In the genomic region with DNA sequence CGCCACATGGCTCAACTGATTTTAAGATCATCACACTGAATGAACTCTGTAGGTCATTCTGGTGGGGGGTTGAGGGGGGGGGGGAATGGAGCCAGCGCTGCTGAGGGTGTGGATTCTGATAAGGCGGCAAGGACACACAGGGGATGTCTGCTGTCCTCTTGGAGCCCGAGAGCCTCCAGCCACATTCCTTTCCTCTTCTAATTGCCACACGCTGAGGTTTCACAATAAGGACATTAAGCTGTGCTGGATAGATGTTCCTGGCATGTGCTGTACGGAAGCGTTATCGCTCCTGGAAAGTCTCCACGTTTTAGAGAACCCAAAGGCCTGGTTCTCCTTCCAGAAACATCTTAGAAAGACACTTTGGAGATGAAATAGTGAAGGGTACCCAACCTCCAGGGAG, we compare ENCODE assay signal across 26 mouse cellular contexts. TPM values are rescaled to one million over a fixed set of nuclear protein-coding genes. Genes with fewer than 3 reads are reported as not detected.
DNase-seq lines count a peak whose midpoint lies in the region; ATAC-seq and TF ChIP-seq lines count a peak whose summit lies in the region.
"Had no signal": no experiment of that assay in that cellular context is flagged by ENCODE, and none has a peak within 500 bp of the region (broad histone marks: within the 10 kb centered on the region; RNA-seq: fewer than 3 reads in every experiment).

No protein-coding gene starts in this region.

- intact Hi-C loops in heart, adult 2 months (cut with DNase I), result no loop called here
- intact Hi-C loops in heart, postnatal 25 days (cut with DNase I), result no loop called here

- 0 out of 2 replicates have a peak, but pooled peaks have one; percentile 32 for TF ChIP-seq EP300 in heart, adult 2 months (IDR thresholded peaks at IDR 0.05; ENCODE audit: insufficient read depth, low read depth, low read length)

- H3K9me3 ChIP-seq in heart, embryonic 13.5 days, result no peaks in the 10 kb centered on the region
- H3K9me3 ChIP-seq in midbrain, embryonic 10.5 days (replicated peaks), result no peaks in the 10 kb centered on the region
- H3K9me3 ChIP-seq: embryonic facial prominence, embryonic 12.5 days; limb, embryonic 15.5 days; megakaryocyte, embryonic 14.5 days had no signal

- no peak overlapping the region for H3K4me3 ChIP-seq in heart, adult 2 months
- no peak overlapping the region for H3K4me3 ChIP-seq in heart, embryonic 13.5 days
- H3K4me3 ChIP-seq in midbrain, embryonic 10.5 days, result no peak overlapping the region
- H3K4me3 ChIP-seq: embryonic facial prominence, embryonic 12.5 days; limb, embryonic 15.5 days; megakaryocyte, embryonic 14.5 days had no signal

- H3K4me1 ChIP-seq in heart, adult 2 months (ENCODE audit: control insufficient read depth, insufficient read depth, low read length), result no peaks in the 10 kb centered on the region
- peaks cover 14% of the 10 kb centered on the region for H3K4me1 ChIP-seq in heart, embryonic 13.5 days
- no peaks in the 10 kb centered on the region for H3K4me1 ChIP-seq in midbrain, embryonic 10.5 days
- H3K4me1 ChIP-seq: megakaryocyte, embryonic 14.5 days had no signal

- no peaks in the 10 kb centered on the region for H3K36me3 ChIP-seq in heart, adult 2 months (ENCODE audit: control insufficient read depth, insufficient read depth, low read length)
- H3K36me3 ChIP-seq in heart, embryonic 13.5 days, result no peaks in the 10 kb centered on the region
- no peaks in the 10 kb centered on the region for H3K36me3 ChIP-seq in midbrain, embryonic 10.5 days
- H3K36me3 ChIP-seq: embryonic facial prominence, embryonic 12.5 days; limb, embryonic 15.5 days had no signal

- no peak for TF ChIP-seq CTCF in heart, adult 2 months (IDR thresholded peaks at IDR 0.05)

- TF ChIP-seq POLR2A in heart, adult 2 months (IDR thresholded peaks at IDR 0.05; ENCODE audit: insufficient read depth, low read depth, low read length), result no peak

- peak overlapping the region; percentile 26 for H3K4me2 ChIP-seq in heart, embryonic 13.5 days
- H3K4me2 ChIP-seq: embryonic facial prominence, embryonic 12.5 days; limb, embryonic 15.5 days had no signal

- peak in 1 of 2 experiments; percentile 39 for DNase-seq in heart, adult 2 months
- no peak for DNase-seq in heart, postnatal 25 days (ENCODE audit: low spot score)
- DNase-seq in R1 (ENCODE audit: low read depth, low spot score), result peak; percentile 60
- DNase-seq in lung, postnatal 14 days, result peak; percentile 7
- no peak for DNase-seq in urinary bladder, postnatal 4 days (ENCODE audit: low spot score in 2 of 2)
- no peak for DNase-seq in spleen, postnatal 10 days (ENCODE audit: low spot score in 2 of 2)
- DNase-seq in midbrain, embryonic 10.5 days (ENCODE audit: low spot score), result no peak
- DNase-seq: cerebellum, adult 8-10 months; forebrain, postnatal 0 days; kidney, adult 18-20 months; kidney, postnatal 14 days; right cerebral cortex, postnatal 14 days; thymus, postnatal 25 days had no signal

- no peak for ATAC-seq in heart, embryonic 13.5 days (ENCODE audit: extremely low read depth, insufficient number of reproducible peaks, low FRiP score, low TSS enrichment)
- ATAC-seq: activated CD4-positive, CD25-positive, alpha-beta regulatory T cell, adult 4 months; forebrain, postnatal 0 days; hindbrain, embryonic 16.5 days had no signal

- 19% methylated on average over 9 of the region's 9 CpGs for WGBS in heart, adult 2 months
- WGBS in heart, embryonic 13.5 days, result 9% methylated on average over 9 of the region's 9 CpGs
- WGBS in midbrain, embryonic 10.5 days, result 45% methylated on average over 9 of the region's 9 CpGs

- H3K79me2 ChIP-seq in heart, adult 2 months (replicated peaks; ENCODE audit: control insufficient read depth, insufficient read depth, low read length), result no peaks in the 10 kb centered on the region

- H3K9ac ChIP-seq in heart, adult 2 months (ENCODE audit: low read depth, low read length), result no peak overlapping the region
- no peak overlapping the region for H3K9ac ChIP-seq in heart, embryonic 13.5 days
- H3K9ac ChIP-seq: embryonic facial prominence, embryonic 12.5 days; forebrain, postnatal 0 days; limb, embryonic 15.5 days had no signal

- peaks cover 5% of the 10 kb centered on the region; the same call in 1 of the 2 replicates for H3K27me3 ChIP-seq in heart, adult 2 months (ENCODE audit: control insufficient read depth, insufficient read depth, low read length)
- H3K27me3 ChIP-seq in heart, embryonic 13.5 days (replicated peaks), result peaks cover 4% of the 10 kb centered on the region; the same call in 1 of the 2 replicates
- peaks cover 27% of the 10 kb centered on the region for H3K27me3 ChIP-seq in midbrain, embryonic 10.5 days (ENCODE audit: low read depth, poor library complexity, severe bottlenecking)
- H3K27me3 ChIP-seq: CH12.LX; embryonic facial prominence, embryonic 12.5 days; limb, embryonic 15.5 days had no signal

- H3K27ac ChIP-seq in heart, adult 2 months, result no peak overlapping the region
- no peak overlapping the region for H3K27ac ChIP-seq in heart, embryonic 13.5 days (replicated peaks)
- no peak overlapping the region for H3K27ac ChIP-seq in midbrain, embryonic 10.5 days (replicated peaks)
- H3K27ac ChIP-seq: embryonic facial prominence, embryonic 12.5 days; limb, embryonic 15.5 days; stomach, postnatal 0 days had no signal

RNA-seq across cellular contexts. Expression of gene Eomes, which starts 33.2 kb away (rescaled TPM):
- total RNA-seq in heart, adult 2 months (2021), result under 1 TPM; 0.07 to 0.13 TPM
- 0.23 TPM in 1 of 2 replicates, not detected in the other for polyA plus RNA-seq in heart, adult 2 months (2012; rRNA removed)
- not detected for total RNA-seq in heart, postnatal 25 days (2021)
- 0.09 TPM in 1 of 2 replicates, not detected in the other for polyA plus RNA-seq in heart, embryonic 13.5 days (2015; fragmentation: Nextera tagmentation; extraction: Ambion mirVana)
- 0.25 and 0.56 TPM in 2 replicates for polyA plus RNA-seq in midbrain, embryonic 10.5 days (2016; fragmentation: Nextera tagmentation; extraction: Ambion mirVana)
- total RNA-seq: CH12.LX; common myeloid progenitor, adult 5-6 weeks; gastrocnemius, adult 18-20 months; granulocyte monocyte progenitor cell, adult 5-6 weeks had no signal
- polyA plus RNA-seq: liver, embryonic 16.5 days; neural tube, embryonic 11.5 days had no signal

Comparison
In these comparisons a context has a peak if more than half of its experiments do, and no peak if none do; other contexts are left out.
1. DNase-seq: peak in R1 (single experiment) and lung, postnatal 14 days (single experiment); none in heart, postnatal 25 days (single experiment), urinary bladder, postnatal 4 days (0 of 2), spleen, postnatal 10 days (0 of 2) and midbrain, embryonic 10.5 days (single experiment).